Mouse (Mus musculus) adrenal gland, adult 18-20 months (tissue): ENCODE measurements at regions not wholly inside any gene's neighbourhood (a gene's known extent, or its start where the extent isn't known, plus 50 kb on each side); places are given as distances from the start of the nearest gene placed in this dataset.

Experiments
- DNase-seq, 2 experiments: peaks; one replicate each; pipeline ENCODE4 v3.0.0; 2021 to 2022; ENCODE audit warnings: low spot score in 2 of 2

GRCm38 (mm10) chr6:94957990-94958389 is 159.1 kb upstream of the Kbtbd8 start:
- DNase-seq = no peak

DNA sequence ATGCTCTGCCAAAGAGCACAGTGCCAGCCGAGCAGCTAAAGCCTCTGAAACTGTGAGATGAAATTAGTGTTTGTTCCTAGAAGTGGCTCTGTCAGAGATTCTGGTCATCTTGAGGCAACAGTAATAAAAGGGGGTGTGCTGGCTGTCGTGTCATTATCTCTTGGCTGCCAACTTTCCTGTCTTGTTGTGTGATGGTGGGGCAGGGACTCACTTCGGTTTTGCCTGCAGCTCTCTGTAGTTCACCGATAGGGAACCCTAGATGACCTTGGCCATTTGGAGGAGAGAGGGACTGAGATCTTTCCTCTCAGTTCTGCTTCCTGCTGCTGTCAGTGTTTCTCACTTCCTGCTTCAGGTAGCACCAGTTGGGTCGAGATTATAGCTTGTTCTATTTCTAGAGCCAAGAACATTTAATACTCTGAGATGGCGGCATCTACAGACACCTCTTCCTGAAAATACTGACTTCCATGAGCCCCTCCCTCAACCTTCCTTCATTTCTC is 159.8 kb upstream of the Kbtbd8 start:
- no peak for DNase-seq

DNA sequence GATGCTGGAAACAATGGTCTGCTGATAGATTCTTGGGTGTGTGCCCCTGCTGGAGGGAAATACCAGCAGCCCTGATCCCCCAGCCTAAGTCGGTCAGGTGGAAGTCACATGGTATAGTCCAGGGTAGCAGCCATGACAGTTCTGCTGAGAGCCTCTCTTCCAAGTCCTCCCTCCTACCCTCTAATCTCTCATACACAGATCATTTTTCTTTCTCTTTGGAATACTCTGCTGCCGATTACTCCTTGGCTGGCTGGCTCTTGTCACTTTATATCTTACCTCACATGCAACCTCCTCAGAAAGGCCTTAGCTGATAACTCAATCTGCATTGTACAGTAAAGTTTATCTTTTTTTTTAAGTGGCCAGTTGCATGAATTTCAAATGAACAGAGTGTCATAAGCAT is 162.5 kb upstream of the Kbtbd8 start:
- DNase-seq = no peak

DNA sequence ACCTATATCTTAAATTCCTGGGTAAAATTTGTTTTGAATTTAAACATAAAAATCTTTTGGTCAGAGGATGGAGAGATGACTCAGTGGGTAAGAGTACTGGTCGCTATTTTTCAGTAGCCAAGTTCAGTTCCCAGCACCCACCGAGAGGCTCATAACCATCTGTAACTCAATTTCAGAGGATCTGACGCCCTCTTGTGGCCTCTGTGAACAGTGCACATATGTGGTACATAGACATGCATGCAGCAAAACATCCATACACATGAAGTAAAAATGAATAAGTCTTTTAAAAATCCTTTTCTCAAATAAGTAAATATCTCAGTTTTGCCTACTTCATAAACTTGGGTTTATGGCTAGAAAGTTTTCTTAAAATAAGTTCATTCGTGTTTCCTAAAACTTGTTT is 163.4 kb upstream of the Kbtbd8 start:
- DNase-seq = no peak

- no peak for DNase-seq
Measured at GRCm38 (mm10) chr6:94951971-94952768, 164.9 kb upstream of the Kbtbd8 start.

DNA sequence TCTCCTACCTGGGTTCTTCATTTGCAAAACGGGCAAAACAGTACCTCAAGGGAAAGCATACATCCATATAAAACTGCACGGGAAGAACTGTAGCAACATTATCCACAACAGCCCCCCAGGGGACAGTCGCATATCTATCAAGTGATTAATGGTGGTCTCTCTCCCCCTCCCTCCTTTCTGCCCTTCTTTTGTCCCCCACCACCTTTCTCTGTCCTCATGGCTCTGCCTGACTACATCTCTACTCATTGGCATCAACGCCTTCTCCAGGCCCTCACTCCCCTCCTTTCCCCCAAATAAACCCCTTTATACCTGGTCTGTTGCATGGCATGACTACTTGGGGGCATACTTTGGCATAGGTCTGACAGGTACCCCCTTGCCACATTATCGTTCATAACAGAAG is 166.1 kb upstream of the Kbtbd8 start:
- no peak for DNase-seq

DNA sequence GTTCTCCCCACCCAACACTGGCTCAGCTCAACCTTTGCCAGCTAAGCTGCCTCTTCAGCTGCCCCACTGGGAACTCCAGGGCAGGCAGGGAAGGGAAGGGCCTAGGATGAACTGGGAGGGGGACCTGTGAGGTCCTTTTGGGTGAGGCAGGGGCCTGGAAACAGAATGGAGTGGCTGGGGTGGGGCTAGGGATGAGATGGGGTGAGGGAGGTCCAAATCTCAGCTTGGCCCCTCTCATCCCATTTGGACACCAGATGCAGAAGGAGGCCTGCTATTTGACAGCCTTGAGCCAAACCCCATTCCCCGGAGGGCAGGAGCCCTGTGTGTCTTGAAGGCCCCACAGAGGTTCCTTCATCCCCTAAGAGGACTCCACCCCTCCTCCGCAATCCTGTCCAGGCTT is 166.7 kb upstream of the Kbtbd8 start:
- no peak for DNase-seq

DNA sequence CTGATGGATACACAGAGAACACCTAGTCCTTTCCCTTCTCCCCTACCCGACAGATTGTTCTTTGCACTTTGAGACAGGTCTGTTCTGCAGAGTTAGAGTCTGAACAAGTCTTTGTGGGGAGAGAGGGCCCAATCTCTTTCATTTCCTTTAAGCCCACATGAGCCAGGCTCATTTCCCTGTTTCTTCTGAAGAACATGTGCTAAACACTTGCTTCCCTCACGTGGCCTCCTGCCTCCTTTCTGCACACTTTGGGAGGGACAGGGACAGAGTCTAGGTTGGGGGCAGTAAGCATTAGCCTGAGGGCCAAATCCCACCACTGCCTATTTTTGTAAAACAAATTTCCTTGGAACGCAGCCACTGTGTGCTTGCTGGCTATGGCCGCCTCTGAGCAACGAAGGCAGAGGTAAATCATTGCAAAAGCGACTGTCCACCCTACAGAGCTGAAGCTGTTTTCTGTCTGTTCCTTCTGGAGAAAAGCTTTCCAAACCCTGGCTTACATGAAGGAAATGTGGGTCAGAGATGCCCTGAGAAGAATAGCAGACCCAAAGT is 170.6 kb upstream of the Kbtbd8 start:
- DNase-seq = no peak

DNA sequence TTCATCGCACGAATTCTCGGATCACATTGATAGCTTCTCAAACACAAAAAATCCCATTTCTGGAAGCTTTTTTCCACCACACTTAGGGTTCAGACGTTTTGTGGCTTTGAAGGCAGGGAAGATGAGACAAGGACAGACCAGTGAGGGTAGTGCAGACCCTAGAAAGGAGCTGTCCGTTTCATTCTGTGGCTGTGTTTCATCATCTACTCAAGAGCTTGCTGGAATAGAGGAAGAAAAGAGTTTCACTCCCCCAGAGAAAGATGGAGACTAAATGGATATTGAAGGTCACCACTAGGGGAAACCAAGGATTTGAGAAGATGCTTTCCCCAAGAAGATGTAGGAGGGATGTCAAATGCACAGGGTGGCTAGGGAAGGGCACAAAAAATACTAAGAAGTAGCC is 171.3 kb upstream of the Kbtbd8 start:
- DNase-seq = no peak

DNA sequence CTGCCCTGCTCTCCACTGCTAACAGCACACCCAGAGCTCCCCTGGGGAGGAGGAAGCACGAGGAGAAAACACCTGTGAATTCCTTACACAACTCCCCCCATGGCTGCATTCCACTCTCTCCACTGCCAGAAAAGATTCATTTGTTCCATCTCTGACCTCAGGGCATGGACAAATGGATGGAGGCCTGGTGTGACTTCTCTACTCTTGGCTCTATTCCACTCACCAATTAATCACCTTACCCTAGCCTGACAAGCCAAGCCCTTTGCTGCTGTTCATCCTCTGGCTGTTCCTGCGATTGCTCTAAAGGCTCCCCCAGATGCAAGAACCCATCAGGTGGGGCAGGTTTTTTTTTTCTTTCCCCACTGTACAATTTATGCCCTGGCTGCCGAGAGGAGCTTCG is 172.8 kb upstream of the Kbtbd8 start:
- no peak for DNase-seq

DNA sequence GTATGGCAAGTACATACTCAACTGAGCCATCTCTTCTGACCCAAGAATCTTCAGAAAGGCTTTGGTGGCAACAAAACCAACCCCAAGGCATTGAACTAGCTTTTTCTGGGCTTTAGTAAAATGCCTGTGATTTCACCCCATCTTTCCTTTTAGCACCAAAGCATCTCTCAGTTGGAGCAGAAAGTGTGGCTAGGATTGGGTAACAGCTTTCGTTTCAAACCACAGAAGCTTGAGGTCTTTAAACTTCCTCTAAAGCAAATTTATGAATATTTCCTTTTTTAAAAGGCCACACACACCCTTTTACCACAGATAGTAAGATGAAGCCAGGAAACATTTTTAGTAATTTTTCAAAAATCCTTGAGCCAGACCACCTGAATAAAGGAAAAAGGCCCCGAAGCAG is 178.1 kb upstream of the Kbtbd8 start:
- no peak for DNase-seq

DNA sequence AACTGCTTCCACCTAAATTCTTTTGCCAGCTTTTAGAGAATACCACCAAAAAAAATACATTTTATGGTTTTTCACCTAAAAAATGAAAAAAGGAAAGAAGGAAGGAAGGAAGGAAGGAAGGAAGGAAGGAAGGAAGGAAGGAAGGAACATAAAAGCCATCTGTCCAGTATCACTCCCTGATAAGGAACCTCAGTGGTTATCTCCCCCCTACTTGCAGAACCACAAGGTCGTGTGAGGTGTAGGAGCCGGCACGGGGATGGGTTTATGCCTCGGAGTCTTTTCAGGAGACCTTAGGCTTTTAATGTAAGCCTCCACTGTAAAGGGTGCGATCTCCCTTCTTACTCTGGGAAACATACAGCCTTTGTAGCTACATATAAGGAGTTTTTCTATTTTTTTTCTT is 180.8 kb upstream of the Kbtbd8 start:
- DNase-seq = no peak

- peak in 1 of 2 experiments; percentile 22 for DNase-seq
Measured at GRCm38 (mm10) chr6:94935706-94936105, 181.3 kb upstream of the Kbtbd8 start.

- no peak for DNase-seq
Measured at GRCm38 (mm10) chr6:94927811-94928210, 189.2 kb upstream of the Kbtbd8 start.

DNA sequence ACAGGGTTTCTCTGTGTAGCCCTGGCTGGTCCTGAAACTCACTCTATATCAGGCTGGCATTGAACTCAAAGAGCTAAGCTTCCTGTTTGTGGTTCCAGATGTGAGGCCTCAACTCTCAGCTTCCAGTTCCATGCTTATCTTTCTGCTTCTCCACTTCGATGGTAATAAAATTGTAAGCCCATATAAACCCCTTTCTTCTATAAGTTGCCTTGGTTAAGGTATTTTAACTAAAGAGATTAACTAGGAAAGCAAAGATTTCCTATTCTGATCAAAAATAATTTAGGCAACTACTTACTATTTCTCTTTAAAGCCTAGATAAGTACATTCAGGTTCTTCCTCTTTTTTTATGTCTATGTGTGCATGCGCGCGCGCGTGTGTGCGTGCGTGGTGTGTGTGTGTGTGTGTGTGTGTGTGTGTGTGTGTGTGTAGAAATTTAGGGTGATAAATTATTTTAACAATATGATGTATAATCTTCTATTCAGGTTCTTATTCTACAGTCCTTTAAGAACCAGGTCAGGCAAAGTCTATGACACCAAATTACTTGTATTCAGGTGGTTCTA is 190.3 kb upstream of the Kbtbd8 start:
- no peak for DNase-seq

DNA sequence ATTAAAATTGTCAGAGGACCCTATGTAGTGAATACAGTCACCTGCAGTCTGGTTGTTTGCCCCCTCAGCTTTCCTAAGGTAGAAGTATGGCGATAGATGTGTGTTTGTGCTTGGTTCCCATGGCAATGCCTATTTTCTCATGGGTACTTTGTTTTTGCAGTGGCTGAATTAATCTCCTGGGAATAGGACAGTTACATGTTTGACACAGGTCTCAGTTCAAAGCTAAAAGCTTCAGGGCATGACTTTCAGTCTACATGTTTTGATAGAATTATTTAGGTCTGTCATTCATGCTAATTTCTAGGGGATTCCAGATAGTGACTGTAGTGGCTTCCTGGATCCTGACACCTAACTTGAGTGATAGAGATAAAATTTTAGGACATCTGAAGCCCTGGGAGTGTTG is 191.6 kb upstream of the Kbtbd8 start:
- DNase-seq = no peak

- no peak for DNase-seq
Measured at GRCm38 (mm10) chr6:94924338-94925039, 192.6 kb upstream of the Kbtbd8 start.

- no peak for DNase-seq
Measured at GRCm38 (mm10) chr6:94921741-94922140, 195.3 kb upstream of the Kbtbd8 start.

- DNase-seq = no peak
Measured at GRCm38 (mm10) chr6:94920770-94921169, 196.3 kb upstream of the Kbtbd8 start.

GRCm38 (mm10) chr6:94919194-94919743 is 197.8 kb upstream of the Kbtbd8 start:
- no peak for DNase-seq

DNA sequence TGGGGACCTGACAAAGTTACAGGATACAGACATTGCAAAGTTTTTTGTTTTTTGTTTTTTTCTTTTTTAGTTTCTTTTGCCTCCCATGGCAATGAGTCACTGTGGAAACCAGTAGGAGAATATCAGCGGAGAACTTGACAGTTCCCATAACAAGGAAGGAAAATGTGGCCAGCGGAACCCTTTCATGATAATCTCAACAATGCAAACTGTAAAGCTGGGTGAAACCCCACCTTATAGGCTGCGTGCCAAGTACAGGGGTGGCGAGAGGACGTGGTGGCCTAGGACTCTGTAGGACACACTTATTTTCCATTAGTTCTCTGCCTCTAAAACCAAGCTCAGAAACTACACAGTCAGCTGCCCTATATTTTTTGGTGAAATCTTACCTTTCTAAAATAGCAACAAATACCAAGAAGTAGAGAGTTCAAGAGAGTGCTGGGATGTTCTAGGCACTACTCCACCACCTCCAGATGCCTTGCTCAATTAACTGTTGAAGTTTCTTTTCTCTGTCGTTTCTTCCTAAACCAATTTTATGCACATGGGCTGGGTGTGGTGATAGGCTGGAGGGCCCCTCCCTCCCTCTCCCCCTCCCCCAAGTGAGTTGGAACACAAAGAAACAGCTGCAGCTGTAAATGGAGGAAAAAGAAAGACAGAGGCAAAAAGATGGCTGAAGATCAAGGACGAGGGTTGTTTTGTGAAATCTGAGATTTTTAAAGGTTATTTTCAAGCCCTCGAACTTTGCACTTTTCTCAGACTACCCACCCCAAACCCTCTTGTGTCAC is 201.0 kb upstream of the Kbtbd8 start:
- DNase-seq = no peak
